Mouse (Mus musculus): ENCODE data around the gene Phf5a. TPM values are rescaled to one million over a fixed set of nuclear protein-coding genes. Genes with fewer than 3 reads are reported as not detected.
"Not testable (repeated sequence)": the region's sequence is repeated elsewhere in the genome, so short reads cannot be mapped to it uniquely, and the experiment has no call there.

Gene Phf5a
- 10 to 100 TPM; 33.0 to 36.8 TPM for total RNA-seq (2021)
- long read RNA-seq, experiment 1, transcript Phf5a-201 (4 exons, 1,663 nt): major isoform, 24 of 28 reads
- long read RNA-seq, experiment 1, partial matches to known transcripts: 2 of 28 reads
- long read RNA-seq, experiment 1, other reads (novel, unspliced or antisense): 2 of 28 reads
- long read RNA-seq, experiment 2, transcript Phf5a-201 (4 exons, 1,663 nt): major isoform, 29 of 37 reads
- long read RNA-seq, experiment 2, partial matches to known transcripts: 4 of 37 reads
- long read RNA-seq, experiment 2, other reads (novel, unspliced or antisense): 2 of 37 reads

DNA sequence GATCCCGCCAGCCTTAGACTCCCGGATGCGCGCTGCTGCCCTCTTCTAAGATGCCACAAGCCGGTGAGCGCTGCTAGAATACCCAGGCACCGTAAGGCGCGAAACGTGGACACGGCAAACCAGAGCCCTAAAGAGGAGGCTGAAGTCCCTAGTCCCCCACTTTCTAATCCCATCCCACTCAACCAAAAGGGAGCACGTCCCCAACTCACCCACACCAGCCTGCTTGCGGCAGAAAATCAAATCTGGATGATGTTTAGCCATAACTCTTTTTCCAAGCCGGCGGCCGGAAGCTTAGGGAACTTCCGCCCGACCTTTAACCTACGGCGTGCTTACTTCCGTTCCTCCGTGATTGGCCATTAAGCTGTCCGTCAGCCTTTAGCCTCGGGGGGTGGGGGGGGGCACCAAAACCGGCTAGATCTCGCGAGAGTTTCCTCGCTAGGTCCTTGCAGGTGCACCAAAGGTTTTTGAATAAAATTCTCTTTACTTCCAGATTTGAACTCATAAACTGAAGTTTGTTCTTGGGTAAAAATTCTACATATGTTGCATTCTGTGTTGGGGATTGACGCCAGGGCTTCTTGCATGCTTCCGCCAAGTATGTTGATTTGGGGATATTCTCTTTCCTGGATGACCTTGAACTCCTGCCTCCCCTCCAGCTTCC is at the start of gene Phf5a:
Phf5a (minus strand) TSS at position 308 of the 658 bp plus-strand sequence.
- no peak for TF ChIP-seq CTCF (conservative IDR thresholded peaks at IDR 0.05)
- H3K27ac ChIP-seq: peak within 1 kb of the TSS; percentile 98
- DNase-seq (ENCODE audit: low spot score in 2 of 2): peak; percentile 81 to 84
- peak within 1 kb of the TSS; percentile 80 for H3K4me3 ChIP-seq

DNA sequence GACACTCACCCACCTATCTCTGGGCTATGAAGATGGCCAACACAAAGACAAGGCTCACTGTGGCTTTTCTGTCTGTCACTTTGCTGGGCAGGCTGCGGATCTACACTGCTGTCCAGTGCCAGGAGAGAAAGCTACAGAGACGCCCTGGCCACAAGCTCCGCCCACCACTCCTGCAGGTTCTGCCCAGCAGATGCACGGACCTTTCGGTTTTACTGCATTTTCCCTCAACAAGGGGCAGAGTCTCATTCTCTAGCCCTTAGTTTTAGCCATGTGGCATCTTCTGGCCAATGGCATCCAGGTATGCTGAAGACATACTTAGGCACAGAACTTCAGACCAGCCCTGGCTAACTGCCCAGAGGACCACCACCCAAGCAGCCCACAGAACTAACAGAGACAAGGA is 49.5 kb upstream of the Phf5a start:
- TF ChIP-seq CTCF (conservative IDR thresholded peaks at IDR 0.05): no peak
- no peak overlapping the region; the same call in 1 of the 2 replicates for H3K4me3 ChIP-seq
- H3K27ac ChIP-seq: peak overlapping the region; percentile 89
- no peak for DNase-seq (ENCODE audit: low spot score in 2 of 2)

DNA sequence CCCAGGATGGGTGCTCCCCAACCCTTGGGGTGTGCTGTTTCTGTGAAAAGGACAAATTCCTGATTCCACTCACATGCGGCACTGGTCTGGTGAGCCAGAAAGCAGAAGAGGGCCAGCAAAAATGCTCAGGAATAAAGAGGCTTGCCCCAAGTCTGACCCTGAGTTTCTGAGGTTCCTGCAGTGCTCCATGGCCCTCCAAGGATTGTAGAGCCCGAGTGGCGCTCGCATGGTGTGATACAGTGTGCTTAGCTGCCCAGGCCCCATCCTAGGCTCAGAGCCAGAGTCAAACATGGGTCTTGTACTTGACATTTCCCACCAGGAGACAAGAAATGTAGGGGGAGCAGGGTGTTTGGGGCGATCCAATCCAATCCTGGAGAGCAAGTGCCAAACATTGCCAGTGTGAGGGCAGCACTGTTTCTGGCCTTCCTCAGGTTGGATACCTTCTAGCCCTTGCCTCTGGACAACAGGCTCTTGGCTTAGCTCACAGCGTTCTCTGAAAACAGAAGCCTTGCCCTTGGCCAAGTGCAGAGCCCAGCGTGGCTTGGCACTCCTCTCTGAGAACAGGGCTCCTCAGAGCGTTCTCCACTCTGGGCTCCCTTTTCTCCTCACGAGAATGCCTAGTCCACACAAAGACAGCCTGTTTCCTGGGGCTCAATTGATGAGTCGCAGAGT is 49.0 kb upstream of the Phf5a start:
- no peak overlapping the region for H3K4me3 ChIP-seq
- no peak for TF ChIP-seq CTCF (conservative IDR thresholded peaks at IDR 0.05)
- H3K27ac ChIP-seq: peak overlapping the region; percentile 89
- peak in 1 of 2 experiments; percentile 74 for DNase-seq (ENCODE audit: low spot score in 2 of 2)

DNA sequence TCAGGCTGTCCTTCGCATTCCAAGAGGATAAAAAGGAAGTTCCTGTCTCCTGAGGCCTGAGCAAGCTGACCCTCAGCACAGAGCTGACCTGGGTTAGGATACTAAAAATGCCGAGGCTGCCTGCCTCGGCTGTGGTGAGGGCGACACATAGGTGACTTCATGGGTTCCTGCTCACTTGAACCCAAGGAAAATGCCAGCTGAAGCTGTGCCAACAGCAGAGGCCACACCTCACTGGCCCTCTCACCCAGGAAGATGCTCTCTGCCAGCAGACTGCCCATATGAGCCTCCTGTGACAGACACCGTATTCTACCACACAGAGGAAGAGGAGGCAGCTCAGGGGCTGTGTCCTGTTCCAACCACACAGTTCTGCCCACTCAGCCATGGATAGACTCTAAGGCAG is 47.4 kb upstream of the Phf5a start:
- peak overlapping the region; percentile 78 for H3K27ac ChIP-seq
- no peak for DNase-seq (ENCODE audit: low spot score in 2 of 2)

DNA sequence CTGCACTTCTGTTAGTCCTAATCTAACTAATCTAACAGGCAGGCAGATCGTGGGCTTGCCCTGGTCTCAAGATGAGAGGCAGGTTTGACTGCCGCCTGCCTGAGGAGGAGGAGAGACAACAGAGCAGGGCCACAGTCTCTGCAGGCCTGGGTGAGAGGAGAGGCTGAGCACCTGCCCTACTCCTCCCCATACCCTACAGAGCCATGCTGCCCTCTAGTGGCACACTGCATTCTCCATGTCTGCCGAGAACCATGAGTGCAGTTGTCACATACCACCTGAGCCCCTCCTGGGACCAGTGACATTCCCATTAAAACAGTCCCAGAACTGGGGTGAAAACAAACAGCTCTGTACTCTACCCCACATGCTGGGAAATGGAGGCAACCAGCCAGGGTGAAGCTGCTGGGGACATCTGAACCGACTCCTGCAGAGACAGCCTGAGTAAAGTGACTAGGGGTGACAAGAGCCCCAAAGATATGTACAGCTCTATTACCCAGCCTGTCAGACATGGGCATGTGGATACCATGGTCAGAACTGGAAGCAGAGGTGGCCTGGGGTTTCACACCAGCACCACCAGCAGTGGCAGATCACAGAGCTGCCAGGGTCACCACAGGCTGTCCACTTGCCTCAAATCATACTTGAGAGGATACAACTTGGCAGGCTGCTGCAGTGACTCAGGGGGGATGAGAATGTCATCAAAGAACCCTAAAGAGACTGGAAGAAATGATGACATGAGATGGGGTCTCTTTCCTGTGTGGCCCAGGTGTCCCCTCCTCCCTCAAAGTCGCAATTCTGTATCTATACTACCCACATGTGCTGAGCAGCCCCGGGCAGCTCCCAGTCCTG is 46.1 kb upstream of the Phf5a start:
- peak in 1 of 2 experiments; percentile 74 for DNase-seq (ENCODE audit: low spot score in 2 of 2)
- H3K27ac ChIP-seq: peak overlapping the region; percentile 78; the same call in 1 of the 2 replicates
- peak; percentile 95 for TF ChIP-seq CTCF (conservative IDR thresholded peaks at IDR 0.05)
- no peak overlapping the region for H3K4me3 ChIP-seq

More for the DNA sequence above, 47.4 kb upstream of the Phf5a start:
- TF ChIP-seq CTCF (conservative IDR thresholded peaks at IDR 0.05): no peak
- H3K4me3 ChIP-seq: no peak overlapping the region

DNA sequence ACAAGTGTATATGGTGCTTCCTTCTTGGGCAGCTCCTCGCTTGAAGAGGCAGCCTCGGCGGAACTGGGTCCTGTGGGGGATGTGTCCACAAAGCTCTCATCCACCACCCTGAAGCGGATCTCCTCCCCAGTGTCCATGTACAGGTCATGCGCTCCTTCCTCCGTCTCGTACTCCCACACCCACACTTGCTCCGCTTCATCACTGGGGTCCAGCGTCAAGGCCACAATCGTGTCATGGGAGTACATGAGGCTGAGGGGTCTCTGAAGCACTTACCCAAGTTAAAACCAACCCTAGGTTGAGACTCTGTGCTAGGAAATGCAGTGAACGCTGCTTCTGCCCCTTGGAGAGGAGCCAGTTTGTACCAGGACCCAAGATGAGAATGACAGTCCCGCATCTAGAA is 45.5 kb upstream of the Phf5a start:
- H3K4me3 ChIP-seq: no peak overlapping the region
- no peak for DNase-seq (ENCODE audit: low spot score in 2 of 2)
- TF ChIP-seq CTCF (conservative IDR thresholded peaks at IDR 0.05): no peak
- H3K27ac ChIP-seq: peak overlapping the region; percentile 78; the same call in 1 of the 2 replicates

DNA sequence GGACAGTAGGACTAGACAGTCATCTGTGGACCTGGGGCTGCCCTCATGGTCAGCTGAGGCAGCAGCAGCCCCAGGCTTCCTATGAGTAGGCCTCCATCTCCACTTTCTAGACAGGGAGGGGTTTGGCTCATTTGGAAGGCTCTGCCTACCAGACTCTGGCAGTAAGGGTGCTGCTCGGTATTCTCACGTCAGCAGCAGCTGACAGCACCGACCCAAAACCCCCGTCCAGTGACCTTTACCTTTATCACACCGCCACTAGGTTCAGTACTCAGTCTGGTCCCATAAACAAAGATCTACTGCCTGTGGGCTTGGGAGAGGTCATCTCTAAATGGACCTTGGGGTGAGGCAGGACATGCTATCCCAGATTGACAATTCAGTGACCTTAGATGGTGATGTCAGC is 44.0 kb upstream of the Phf5a start:
- TF ChIP-seq CTCF (conservative IDR thresholded peaks at IDR 0.05): no peak
- Histone ChIP-seq H3K4me3 (no peak overlapping the region), H3K27ac (no peak overlapping the region; the same call in 1 of the 2 replicates)
- DNase-seq (ENCODE audit: low spot score in 2 of 2): no peak

DNA sequence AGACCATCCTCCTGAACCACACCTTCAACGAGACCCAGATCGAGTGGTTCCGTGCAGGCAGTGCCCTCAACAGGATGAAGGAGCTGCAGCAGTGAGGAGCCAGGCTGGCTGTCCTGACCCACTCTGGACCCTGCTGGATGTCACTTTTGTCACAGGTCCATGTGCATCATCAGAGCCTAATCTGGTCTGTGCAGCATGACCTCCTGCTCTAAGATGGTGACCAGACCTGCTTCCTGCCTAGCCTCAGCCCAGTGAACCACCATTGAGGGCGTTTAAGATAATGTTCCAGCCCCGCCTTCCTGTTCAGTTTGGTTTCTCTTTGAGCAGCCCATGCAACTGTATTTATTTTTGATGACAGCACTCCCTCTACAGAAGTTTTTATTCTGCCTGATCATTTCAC is 43.0 kb upstream of the Phf5a start:
- DNase-seq (ENCODE audit: low spot score in 2 of 2): no peak
- no peak overlapping the region for H3K27ac ChIP-seq
- H3K4me3 ChIP-seq: no peak overlapping the region
- TF ChIP-seq CTCF (conservative IDR thresholded peaks at IDR 0.05): no peak

DNA sequence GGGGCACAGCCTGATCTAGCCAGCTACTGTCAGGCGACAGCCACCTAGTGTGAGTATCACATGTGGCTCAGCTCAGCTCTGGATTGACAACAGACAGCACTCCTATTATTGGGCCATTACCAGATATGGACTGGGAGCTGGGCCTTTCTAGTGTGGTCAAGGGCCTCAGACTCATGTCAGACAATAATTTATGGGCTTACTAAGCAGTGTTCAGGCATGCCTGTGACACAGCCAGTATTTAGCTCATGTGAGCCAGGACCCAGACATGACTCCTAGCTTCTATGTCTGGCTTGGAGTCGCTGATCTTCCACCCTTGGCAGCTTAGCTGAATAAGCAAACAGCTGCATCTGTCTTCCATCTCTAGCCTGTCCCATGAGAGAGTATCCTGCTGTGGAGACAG is 40.8 kb upstream of the Phf5a start:
- no peak for DNase-seq (ENCODE audit: low spot score in 2 of 2)
- no peak for TF ChIP-seq CTCF (conservative IDR thresholded peaks at IDR 0.05)
- peak overlapping the region; percentile 18; the same call in 1 of the 2 replicates for H3K27ac ChIP-seq
- no peak overlapping the region for H3K4me3 ChIP-seq

DNA sequence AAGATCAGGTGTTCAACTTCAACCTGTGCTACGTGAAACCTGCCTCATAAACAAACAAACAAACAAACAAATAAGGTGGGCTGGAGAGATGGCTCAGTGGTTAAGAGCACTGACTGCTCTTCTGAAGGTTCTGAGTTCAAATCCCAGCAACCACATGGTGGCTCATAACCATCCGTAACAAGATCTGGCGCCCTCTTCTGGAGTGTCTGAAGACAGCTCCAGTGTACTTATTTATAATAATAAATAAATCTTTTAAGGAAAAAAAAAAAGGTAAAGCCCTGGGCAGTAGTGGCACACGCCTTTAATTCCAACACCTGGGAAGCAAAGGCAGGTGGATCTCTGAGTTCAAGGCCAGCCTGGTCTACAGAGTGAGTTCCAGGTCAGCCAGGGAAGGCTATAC is 37.1 kb upstream of the Phf5a start:
- H3K4me3 ChIP-seq; DNase-seq (ENCODE audit: low spot score in 2 of 2); H3K27ac ChIP-seq: not testable (repeated sequence)
- peak; percentile 70 for TF ChIP-seq CTCF (conservative IDR thresholded peaks at IDR 0.05)

DNA sequence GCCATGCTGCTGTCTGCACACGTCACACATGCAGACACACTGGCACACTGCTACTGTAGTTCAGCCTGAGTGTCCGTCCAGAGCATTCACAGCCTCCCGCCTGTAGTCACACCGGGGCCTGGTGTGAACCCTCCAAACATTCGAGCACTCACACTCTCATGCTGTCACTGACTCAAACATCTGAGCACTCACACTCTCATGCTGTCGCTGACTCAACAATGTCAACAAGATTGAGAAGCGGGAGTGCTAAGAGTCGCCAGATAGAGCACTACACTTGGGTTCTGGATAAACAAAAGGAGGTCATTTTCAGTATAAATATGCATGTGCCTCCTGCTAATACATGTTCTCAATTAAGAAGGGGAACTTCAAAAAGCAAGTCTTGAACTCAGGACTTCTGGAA is 36.2 kb upstream of the Phf5a start:
- no peak for TF ChIP-seq CTCF (conservative IDR thresholded peaks at IDR 0.05)
- H3K27ac ChIP-seq: no peak overlapping the region
- no peak for DNase-seq (ENCODE audit: low spot score in 2 of 2)
- no peak overlapping the region for H3K4me3 ChIP-seq

DNA sequence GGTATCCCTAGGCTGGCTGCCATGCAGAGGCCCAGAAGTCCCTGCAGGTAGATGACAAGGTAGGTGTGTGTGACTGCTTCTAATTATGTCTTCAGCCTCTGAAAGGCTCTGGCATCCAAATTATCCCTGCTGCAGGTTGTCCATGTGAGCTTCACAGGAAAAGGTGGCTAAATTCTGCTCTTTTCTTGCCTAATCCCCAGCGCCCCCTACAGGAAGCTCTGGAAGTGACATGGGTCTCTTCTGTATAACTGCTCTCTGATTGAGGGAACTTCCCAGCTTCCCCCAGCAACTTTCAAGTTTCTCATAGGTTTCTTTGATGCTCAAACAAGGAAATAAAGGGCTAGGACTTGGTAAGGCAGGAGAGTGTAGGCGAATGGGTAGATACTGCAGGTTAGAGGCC is 33.2 kb upstream of the Phf5a start:
- TF ChIP-seq CTCF (conservative IDR thresholded peaks at IDR 0.05): peak; percentile 94
- peak; percentile 41 to 87 for DNase-seq (ENCODE audit: low spot score in 2 of 2)
- Histone ChIP-seq H3K27ac (no peak overlapping the region; the same call in 1 of the 2 replicates), H3K4me3 (no peak overlapping the region)
